Mouse (Mus musculus) gastrocnemius, postnatal 4 days (tissue): ENCODE measurements around the gene Olfr902. TPM values are rescaled to one million over a fixed set of nuclear protein-coding genes. Genes with fewer than 3 reads are reported as not detected.
"Not testable (repeated sequence)": the region's sequence is repeated elsewhere in the genome, so short reads cannot be mapped to it uniquely, and the experiment has no call there.

Source experiments
- DNase-seq, 2 experiments: peaks; one replicate each; pipeline ENCODE4 v3.0.0; 2021 to 2022; ENCODE audit warnings: low spot score in 2 of 2, mixed read lengths in 2 of 2
- long read RNA-seq, 2 experiments: library from polyadenylated mRNA; stranded (forward); transcript quantifications; one replicate each; pipeline ENCODE4 v2.0.0; 2021
- total RNA-seq, 2 experiments: library from RNA; stranded (reverse); gene quantifications; 2 replicates each; pipeline ENCODE4 v1.2.3; 2021

Gene Olfr902
- not detected for total RNA-seq
- long read RNA-seq, experiment 1, result 0 reads
- long read RNA-seq, experiment 2, result 0 reads

GRCm38 (mm10) chr9:38447352-38447751 lies at the start of gene Olfr902:
Gene Olfr902 (plus strand): TSS chr9:38447652.
- no peak for DNase-seq

- no peak for DNase-seq
These were observed 46.1 kb upstream of the Olfr902 start, which contains the start of gene Olfr147 for GRCm38 (mm10) chr9:38401398-38401797. Gene Olfr147 (plus strand): TSS chr9:38401698.

- not testable (repeated sequence) for DNase-seq
These were observed 40.0 kb upstream of the Olfr902 start for GRCm38 (mm10) chr9:38407502-38407901.

GRCm38 (mm10) chr9:38413502-38413901 lies 34.0 kb upstream of the Olfr902 start:
- DNase-seq, result not testable (repeated sequence)

- DNase-seq, result no peak
These were observed 23.7 kb upstream of the Olfr902 start for GRCm38 (mm10) chr9:38423801-38424200.

GRCm38 (mm10) chr9:38427026-38427425 lies 20.4 kb upstream of the Olfr902 start:
- no peak for DNase-seq

GRCm38 (mm10) chr9:38429155-38429554 lies 18.3 kb upstream of the Olfr902 start, which contains the start of gene Olfr901:
Gene Olfr901 (plus strand): TSS chr9:38429455.
- no peak for DNase-seq

GRCm38 (mm10) chr9:38462844-38463243 lies 15.4 kb downstream of the Olfr902 start, which contains the start of gene Olfr904:
Gene Olfr904 (plus strand): TSS chr9:38463144.
- no peak for DNase-seq

- DNase-seq, result no peak
These were observed 23.4 kb downstream of the Olfr902 start, which contains the start of gene Olfr905 for GRCm38 (mm10) chr9:38470807-38471206. Gene Olfr905 (plus strand): TSS chr9:38471107.

GRCm38 (mm10) chr9:38486785-38487184 lies 39.3 kb downstream of the Olfr902 start, which contains the start of gene Olfr906:
Gene Olfr906 (plus strand): TSS chr9:38487085.
- DNase-seq, result no peak

GRCm38 (mm10) chr9:38495501-38495900 lies 48.0 kb downstream of the Olfr902 start, which contains the start of gene Olfr907:
Gene Olfr907 (plus strand): TSS chr9:38495801.
- DNase-seq, result no peak

Other genes with a start within 250 kb of the Olfr902 start
- not detected for gene Olfr893, start 239.3 kb upstream of the Olfr902 start, total RNA-seq
- gene Olfr894, start 229.6 kb upstream of the Olfr902 start, total RNA-seq, result not detected
- not detected for gene Olfr143, start 194.9 kb upstream of the Olfr902 start, total RNA-seq
- not detected for gene Olfr895, start 179.8 kb upstream of the Olfr902 start, total RNA-seq
- gene Olfr896-ps1, start 156.5 kb upstream of the Olfr902 start, total RNA-seq, result not detected
- gene Olfr25, start 118.6 kb upstream of the Olfr902 start, total RNA-seq, result not detected
- gene Olfr898, start 99.2 kb upstream of the Olfr902 start, total RNA-seq, result not detected
- not detected for gene Olfr250, start 80.8 kb upstream of the Olfr902 start, total RNA-seq
- gene Olfr251, start 70.6 kb upstream of the Olfr902 start, total RNA-seq, result not detected
- not detected for gene Olfr147, start 46.0 kb upstream of the Olfr902 start, total RNA-seq
- not detected for gene Olfr901, start 18.2 kb upstream of the Olfr902 start, total RNA-seq
- gene Olfr904, start 15.5 kb downstream of the Olfr902 start, total RNA-seq, result not detected
- gene Olfr905, start 23.5 kb downstream of the Olfr902 start, total RNA-seq, result under 1 TPM in 1 of 2 experiments, not detected in 1; 0.07 TPM
- not detected for gene Olfr906, start 39.4 kb downstream of the Olfr902 start, total RNA-seq
- not detected for gene Olfr907, start 48.1 kb downstream of the Olfr902 start, total RNA-seq
- not detected for gene Olfr911-ps1, start 73.9 kb downstream of the Olfr902 start, total RNA-seq
- gene Olfr910, start 90.2 kb downstream of the Olfr902 start, total RNA-seq, result not detected
- not detected for gene Olfr912, start 132.5 kb downstream of the Olfr902 start, total RNA-seq
- gene Olfr913, start 145.1 kb downstream of the Olfr902 start, total RNA-seq, result not detected
- gene Olfr914, start 157.4 kb downstream of the Olfr902 start, total RNA-seq, result not detected
- not detected for gene Olfr916, start 212.2 kb downstream of the Olfr902 start, total RNA-seq
- gene Olfr917, start 218.2 kb downstream of the Olfr902 start, total RNA-seq, result not detected
- not detected for gene Olfr918, start 226.9 kb downstream of the Olfr902 start, total RNA-seq